Mouse (Mus musculus) G1E (cell line): ENCODE data around the gene 9530003J23Rik.

Experiments
- CTCF ChIP-seq: IDR thresholded peaks from 2 replicates; pipeline ENCODE4 v1.5.1; 2012; ENCODE audit warnings: low read depth, low read length, inconsistent platforms, mixed read lengths
- GATA1 ChIP-seq: IDR thresholded peaks from 2 replicates; pipeline ENCODE4 v1.6.1; 2012; ENCODE audit warnings: borderline replicate concordance, low read length, inconsistent platforms, mixed read lengths

- TF ChIP-seq CTCF (no peak), GATA1 (no peak)
Measured at GRCm38 (mm10) chr10:117195005-117195404, 43.5 kb downstream of the 9530003J23Rik start.
